Mouse (Mus musculus): ENCODE results near the gene Pa2g4.
A peak's percentile ranks its signal among the peaks of the same experiment; 100 is the strongest.
"Not testable (repeated sequence)": the region's sequence is repeated elsewhere in the genome, so short reads cannot be mapped to it uniquely, and the experiment has no call there.

Gene Pa2g4

GRCm38 (mm10) chr10:128579298-128579697 is 13.5 kb upstream of the Pa2g4 start:
- no peak for DNase-seq (ENCODE audit: low spot score in 2 of 2)

GRCm38 (mm10) chr10:128578330-128578729 is 12.5 kb upstream of the Pa2g4 start:
- DNase-seq (ENCODE audit: low spot score in 2 of 2), result no peak

- DNase-seq (ENCODE audit: low spot score in 2 of 2), result no peak
Measured at GRCm38 (mm10) chr10:128575063-128575462, 9.3 kb upstream of the Pa2g4 start.

- peak in 1 of 2 experiments; percentile 32 for DNase-seq (ENCODE audit: low spot score in 2 of 2)
Measured at GRCm38 (mm10) chr10:128565206-128565787, 490 bp downstream of the Pa2g4 start.

- DNase-seq (ENCODE audit: low spot score in 2 of 2), result no peak
Measured at GRCm38 (mm10) chr10:128563544-128563943, 2.2 kb downstream of the Pa2g4 start.

- DNase-seq (ENCODE audit: low spot score in 2 of 2), result no peak
Measured at GRCm38 (mm10) chr10:128556963-128557362, 8.8 kb downstream of the Pa2g4 start.

GRCm38 (mm10) chr10:128556286-128556685 is 9.5 kb downstream of the Pa2g4 start:
- no peak for DNase-seq (ENCODE audit: low spot score in 2 of 2)

GRCm38 (mm10) chr10:128555567-128555966 is 10.2 kb downstream of the Pa2g4 start:
- not testable (repeated sequence) for DNase-seq (ENCODE audit: low spot score in 2 of 2)

GRCm38 (mm10) chr10:128550144-128550823 is 15.5 kb downstream of the Pa2g4 start:
- DNase-seq (ENCODE audit: low spot score in 2 of 2), result not testable (repeated sequence)

GRCm38 (mm10) chr10:128549682-128550057 is 16.1 kb downstream of the Pa2g4 start:
- DNase-seq (ENCODE audit: low spot score in 2 of 2), result peak in 1 of 2 experiments; percentile 45

GRCm38 (mm10) chr10:128548947-128549681 is 16.7 kb downstream of the Pa2g4 start, which contains the start of gene Rpl41:
Rpl41 (minus strand) TSS chr10:128549305.
- peak; percentile 90 to 91 for DNase-seq (ENCODE audit: low spot score in 2 of 2)

- DNase-seq (ENCODE audit: low spot score in 2 of 2), result peak in 1 of 2 experiments; percentile 33
Measured at GRCm38 (mm10) chr10:128548051-128548791, 17.6 kb downstream of the Pa2g4 start.

- peak; percentile 92 to 95 for DNase-seq (ENCODE audit: low spot score in 2 of 2)
Measured at GRCm38 (mm10) chr10:128547361-128548032, 18.3 kb downstream of the Pa2g4 start, which contains the start of gene Zc3h10. Zc3h10 (minus strand) TSS chr10:128547774.

- no peak for DNase-seq (ENCODE audit: low spot score in 2 of 2)
Measured at GRCm38 (mm10) chr10:128546787-128547186, 19.0 kb downstream of the Pa2g4 start.

- DNase-seq (ENCODE audit: low spot score in 2 of 2), result no peak
Measured at GRCm38 (mm10) chr10:128546361-128546760, 19.4 kb downstream of the Pa2g4 start.

- DNase-seq (ENCODE audit: low spot score in 2 of 2), result no peak
Measured at GRCm38 (mm10) chr10:128545570-128545898, 20.3 kb downstream of the Pa2g4 start.

GRCm38 (mm10) chr10:128544674-128545569 is 20.9 kb downstream of the Pa2g4 start:
- peak in 1 of 2 experiments; percentile 25 for DNase-seq (ENCODE audit: low spot score in 2 of 2)

- no peak for DNase-seq (ENCODE audit: low spot score in 2 of 2)
Measured at GRCm38 (mm10) chr10:128544151-128544657, 21.6 kb downstream of the Pa2g4 start.

- peak in 1 of 2 experiments; percentile 28 for DNase-seq (ENCODE audit: low spot score in 2 of 2)
Measured at GRCm38 (mm10) chr10:128543100-128543499, 22.7 kb downstream of the Pa2g4 start.

GRCm38 (mm10) chr10:128538340-128538870 is 27.4 kb downstream of the Pa2g4 start:
- DNase-seq (ENCODE audit: low spot score in 2 of 2), result no peak
